Mouse (Mus musculus) lung, postnatal 4 days (tissue): Measurements from ENCODE around the gene Ifnar1.
"Not testable (repeated sequence)": the region's sequence is repeated elsewhere in the genome, so short reads cannot be mapped to it uniquely, and the experiment has no call there.

Experiments used
- DNase-seq, 2 experiments: peaks; one replicate each; pipeline ENCODE4 v3.0.0; 2021

The Ifnar1 gene

DNA sequence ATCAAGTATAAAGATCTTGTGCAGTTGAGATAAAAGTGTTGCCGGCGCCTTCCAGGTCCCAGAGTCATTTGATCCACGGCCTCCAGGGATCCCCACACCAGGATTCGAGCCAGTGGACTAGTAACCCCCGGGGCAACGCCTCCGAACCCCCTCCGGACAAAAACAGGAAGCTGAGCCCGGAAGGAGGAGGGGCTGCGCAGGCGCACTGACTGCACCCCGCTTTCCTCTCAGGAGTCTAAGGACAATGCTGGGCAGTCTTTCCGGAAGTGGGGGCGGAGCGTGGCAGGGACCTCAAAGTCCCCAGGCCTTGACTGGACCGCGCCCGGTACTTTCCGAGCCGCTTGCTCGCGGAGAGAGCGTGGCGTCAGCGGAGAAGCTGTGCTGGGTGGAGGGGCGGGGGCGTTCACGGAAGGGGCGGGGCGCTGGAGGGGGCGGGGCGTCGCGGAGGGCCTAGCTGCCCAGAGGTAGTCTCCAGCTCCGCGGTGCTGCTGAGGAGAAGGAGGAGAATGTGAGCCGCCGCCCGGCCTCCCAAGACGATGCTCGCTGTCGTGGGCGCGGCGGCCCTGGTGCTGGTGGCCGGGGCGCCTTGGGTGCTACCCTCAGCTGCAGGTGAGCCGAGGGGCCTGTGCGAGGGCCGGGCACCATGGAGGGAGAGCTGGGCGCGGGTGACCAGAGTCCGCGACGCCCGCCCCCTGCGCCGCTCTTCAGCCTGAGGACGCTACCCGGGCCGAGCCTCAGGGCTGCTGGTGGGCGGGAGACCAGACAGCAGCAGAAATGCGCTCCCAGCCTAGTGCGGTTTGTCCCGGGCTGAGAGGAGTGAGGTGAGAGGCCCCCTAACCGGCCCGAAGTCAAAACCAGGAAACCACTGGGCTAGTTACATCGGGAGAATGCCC, at the start of gene Ifnar1:
Gene Ifnar1 (plus strand): TSS at position 431 of the 893 bp plus-strand sequence.
- DNase-seq, result peak; percentile 100

DNA sequence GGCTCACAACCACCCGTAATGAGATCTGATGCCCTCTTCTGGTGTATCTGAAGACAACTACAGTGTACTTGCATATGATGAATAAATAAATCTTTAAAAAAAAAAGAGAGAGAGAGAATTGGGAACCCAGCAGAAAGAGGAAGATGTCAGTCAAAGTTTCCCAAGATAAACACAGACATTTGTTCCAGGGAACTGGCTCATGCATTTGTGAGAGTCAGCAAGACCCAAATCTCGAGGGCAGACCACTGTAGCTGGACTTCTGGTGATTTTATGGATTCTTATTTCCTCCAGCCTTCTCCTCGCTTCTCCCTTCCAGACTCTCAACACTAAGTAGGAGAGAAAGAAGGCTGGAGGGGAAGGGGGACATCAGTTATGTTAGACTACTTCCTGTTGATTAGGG, 47.0 kb upstream of the Ifnar1 start:
- DNase-seq, result no peak

DNA sequence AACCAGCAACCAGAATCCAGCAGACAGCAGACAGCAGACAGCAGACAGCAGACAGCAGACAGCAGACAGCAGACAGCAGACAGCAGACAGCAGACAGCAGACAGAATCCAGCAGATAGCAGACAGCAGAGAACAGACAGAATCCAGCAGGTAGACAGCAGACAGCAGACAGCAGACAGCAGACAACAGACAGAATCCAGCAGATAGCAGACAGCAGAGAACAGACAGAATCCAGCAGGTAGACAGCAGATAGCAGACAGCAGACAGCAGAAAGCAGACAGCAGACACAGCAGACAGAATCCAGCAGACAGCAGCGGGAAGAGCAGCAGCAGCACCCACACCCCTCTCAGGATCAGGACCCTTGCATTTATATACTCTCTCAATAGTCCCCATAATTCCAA, 46.4 kb upstream of the Ifnar1 start:
- DNase-seq, result not testable (repeated sequence)

DNA sequence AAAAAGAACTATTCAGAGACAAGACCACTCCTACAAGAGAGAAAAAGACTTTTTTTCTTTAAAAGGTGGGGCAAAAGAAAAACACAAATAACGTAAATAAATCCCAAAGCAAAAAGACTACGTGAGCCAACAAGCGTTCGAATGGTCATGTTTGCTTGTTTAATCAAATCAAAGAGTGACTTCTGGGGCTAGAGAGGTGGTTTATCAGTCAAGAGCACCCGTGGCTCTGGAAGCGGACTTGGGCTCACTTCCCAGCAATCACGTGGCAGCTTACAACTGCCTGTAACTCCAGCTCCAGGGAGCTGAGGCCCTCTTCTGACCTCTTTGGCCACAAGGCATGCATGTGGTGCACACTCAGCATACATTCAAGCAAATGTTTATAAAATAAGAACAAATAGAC, 43.7 kb upstream of the Ifnar1 start:
- peak; percentile 63 to 86 for DNase-seq

DNA sequence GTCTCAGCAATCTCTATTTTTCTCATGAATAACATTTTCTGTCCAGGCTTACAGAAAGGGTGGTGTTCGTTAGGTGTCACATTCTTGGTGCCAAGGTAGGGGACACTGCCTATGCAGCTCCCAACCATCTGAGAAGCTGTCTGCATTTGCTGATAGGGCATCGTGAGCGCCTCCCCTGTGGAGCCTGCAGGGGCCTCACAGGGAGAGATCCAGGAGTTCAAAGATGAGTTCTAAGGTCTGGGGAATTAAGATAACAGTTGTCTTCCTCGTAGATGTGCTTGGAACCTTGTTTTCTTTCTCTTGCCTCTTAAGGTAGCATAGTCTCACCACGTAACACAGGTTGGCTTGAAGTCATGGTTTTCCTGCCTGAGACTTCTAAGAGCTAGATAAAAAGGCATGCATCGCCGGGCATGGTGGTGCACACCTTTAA, 43.2 kb upstream of the Ifnar1 start:
- DNase-seq, result no peak

DNA sequence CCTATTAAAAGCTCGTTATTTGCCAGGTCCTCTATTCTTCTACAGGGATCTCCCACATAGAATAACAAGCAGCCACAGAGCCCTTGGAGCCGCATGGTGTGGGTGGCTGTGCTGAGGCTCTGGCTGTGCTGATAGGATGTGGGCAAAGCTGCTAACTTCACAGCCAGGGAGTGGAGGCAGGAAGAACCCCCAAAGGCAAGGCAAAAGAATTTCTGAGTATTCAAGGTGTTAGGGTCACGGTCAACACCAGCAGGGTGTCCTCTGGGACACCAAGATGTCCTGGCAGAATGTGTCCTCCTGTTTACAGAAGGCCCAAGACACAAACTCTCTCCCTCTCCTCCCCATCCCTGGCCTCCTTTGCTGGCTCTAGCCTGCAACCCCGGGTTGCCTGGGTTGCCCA, 42.6 kb upstream of the Ifnar1 start:
- no peak for DNase-seq

DNA sequence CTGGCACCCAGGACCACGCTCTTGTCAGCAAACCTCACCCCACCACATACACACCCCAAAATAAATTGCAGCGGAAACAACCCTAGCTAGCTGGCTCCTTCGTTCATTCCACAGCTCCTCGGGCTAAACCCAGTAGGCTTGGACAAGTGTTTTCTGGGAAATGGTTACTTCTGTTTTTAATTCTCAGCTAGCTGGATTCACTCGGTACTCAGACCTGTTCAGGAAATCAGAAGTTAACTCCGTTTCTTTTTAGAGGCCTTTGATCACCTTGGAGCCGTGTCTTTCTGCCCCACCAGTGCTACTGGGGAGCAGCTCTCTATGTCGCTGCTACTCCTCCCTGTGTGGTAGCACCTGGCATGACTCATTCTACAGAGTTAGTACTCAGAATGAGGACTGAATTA, 41.8 kb upstream of the Ifnar1 start:
- DNase-seq, result no peak

DNA sequence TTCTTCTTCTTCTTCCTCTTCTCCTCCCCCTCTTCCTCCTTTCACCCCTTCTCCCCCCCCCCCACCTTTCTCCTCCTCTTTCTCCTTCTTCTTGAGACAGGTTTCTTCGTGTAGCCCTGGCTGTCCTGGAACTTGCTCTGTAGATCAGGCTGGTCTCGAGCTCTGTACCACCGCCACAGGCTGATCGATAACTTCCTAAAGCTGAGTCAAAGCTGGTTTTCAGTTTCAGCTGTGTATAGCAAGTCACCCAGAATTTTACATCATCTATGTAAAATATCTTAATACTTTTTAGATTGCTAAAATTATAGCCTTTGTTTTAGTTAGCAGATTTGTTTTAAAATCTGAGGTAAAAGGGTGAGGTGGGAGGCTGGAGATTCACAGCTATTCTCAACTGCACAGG, 40.2 kb upstream of the Ifnar1 start:
- no peak for DNase-seq

DNA sequence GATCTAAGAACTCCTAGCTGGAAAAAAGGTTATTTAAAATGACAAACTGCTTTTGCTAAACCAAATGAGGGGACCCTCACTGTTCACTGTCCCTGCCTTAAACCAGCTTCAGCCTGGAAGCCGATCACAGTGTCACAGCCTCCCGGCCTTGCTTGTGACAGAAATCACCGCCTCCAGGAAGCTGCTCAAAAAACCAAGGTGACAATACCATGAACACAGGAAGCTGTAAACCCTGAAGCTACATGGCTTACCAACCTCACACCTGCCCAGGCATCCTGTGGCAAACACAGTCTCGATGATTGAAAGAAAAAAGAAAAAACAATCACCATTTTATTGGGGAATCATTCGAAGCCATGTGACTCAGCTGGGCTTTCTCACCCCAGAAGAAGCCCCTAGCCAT, 39.5 kb upstream of the Ifnar1 start:
- DNase-seq, result no peak

DNA sequence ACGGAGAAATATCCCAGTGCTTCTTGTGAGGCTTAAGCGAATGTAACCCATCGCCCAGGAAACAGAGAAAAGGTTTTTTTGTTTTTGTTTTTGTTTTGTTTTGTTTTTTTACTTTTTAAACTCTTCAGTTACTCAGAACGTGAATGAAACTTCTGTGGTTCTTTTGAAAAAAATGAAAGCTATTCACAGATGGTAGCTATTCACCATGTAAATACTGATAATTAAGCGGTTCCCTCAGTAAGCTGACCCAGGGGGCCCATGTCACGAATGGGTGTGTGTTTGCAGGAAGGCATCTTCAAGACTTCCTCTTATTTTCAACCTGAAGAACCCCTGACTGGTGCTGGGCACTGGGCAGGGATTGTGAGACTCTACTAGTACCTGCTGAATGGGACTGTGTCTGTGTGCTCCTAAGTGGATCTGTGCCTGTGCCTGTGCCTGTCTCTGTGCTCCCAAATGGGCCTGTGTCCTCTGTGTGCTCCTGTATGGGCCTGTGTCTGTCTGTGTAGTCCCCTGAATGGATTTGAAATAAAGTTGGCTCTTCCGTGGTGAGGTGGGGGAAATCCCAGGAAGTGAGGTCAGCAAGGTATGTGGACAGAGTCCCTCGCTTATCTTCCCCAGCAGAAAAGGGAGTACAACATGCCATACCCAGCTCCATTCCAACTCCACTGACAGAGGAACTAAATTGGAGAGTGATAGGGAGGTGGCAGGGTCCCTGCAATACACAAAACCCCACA, 38.1 kb upstream of the Ifnar1 start:
- no peak for DNase-seq

DNA sequence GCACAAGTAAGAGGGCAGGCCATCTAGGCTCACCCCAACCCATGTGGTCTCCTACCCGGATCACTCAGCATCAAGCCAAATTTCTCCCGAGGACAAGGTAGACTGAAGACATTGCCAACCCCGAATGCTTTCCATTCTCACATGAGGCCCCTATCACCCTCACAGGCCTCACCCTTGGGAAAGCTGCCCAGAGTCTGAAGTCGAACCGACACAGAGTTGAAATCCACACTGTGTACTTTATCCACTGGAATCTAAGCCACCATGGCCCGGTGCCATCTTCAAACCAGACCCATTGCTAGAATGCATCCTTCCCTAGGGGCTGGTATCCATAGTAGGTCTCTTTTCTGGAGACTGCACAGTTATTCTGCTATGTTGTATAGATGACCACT, 37.5 kb upstream of the Ifnar1 start:
- DNase-seq, result peak in 1 of 2 experiments; percentile 42

DNA sequence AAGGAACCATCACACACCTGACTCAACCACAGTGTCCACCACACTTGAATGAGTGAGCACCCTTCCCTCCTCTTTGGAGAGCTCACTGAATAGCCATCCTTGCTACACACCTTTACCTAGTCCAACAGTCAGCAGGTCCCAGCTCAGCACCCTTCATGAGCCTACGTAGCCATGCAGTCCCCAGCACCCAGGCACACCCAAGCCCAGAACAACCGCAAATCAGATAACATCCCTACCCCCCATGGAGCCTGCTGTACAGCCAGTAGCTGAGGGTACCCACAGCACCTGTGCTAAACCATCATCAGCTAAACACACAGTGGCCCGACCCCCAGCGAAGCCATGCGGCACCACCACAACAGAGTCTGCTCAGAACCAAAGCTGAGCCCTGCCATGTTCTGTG, 37.0 kb upstream of the Ifnar1 start:
- no peak for DNase-seq

DNA sequence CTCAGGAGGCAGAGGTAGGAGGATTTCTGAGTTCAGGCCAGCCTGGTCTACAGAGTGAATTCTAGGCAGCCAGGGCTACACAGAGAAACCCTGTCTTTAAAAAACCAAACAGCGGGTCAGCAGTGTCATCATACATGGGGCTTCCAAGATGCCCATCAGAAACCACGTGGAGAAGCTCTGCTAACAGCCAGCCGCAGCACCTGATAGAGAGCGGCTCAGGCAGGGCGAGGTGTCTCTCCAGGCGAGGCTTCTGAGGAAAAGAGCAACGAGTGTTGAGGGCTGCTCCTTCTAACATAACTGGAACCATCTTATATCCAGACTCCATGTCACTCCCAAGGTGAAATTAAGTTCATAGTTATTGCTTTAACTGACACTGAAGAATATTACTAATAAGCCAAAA, 36.1 kb upstream of the Ifnar1 start:
- no peak for DNase-seq

DNA sequence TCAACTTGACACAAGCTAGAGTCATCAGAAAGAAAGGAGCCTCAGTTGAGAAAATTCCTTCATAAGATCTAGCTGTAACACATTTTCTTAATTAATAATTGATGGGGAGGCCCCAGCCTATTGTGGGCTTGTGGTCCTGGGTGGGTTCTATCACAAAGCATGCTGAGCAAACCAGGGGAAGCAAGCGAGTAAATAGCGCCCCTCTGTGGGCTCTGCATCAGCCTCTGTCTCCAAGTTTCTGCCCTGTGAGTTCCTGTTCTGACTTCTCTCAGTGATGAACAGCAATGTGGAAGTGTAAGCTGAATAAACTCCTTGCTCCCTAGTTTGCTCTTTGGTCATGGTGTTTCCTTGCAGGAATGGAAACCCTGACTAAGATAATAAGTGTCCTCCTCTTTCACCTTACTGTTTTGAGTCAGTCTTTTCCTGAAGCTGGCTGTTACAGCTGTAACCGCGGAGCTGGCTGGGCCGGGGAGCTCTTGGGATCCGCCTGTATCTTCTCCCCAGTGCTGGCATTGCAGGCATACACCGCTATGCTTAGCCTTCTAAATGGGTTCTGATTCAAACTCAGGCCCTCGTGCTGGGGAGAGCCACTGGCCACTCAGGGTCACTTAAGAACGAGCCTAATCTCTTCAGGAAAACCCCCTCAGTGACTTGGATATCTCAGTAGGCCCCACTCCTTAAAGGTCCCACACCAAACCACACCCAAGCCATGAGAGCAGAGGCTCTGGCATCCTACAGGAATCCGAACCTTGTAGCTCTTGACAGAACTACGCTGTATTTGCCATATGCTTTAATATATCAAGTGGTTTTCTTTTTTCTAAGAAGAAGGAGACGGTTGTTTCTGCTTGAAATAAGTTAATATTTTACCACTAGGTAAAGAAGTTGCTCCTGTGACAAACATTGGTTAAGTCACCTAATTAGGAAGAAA, 34.6 kb upstream of the Ifnar1 start:
- peak in 1 of 2 experiments; percentile 43 for DNase-seq

DNA sequence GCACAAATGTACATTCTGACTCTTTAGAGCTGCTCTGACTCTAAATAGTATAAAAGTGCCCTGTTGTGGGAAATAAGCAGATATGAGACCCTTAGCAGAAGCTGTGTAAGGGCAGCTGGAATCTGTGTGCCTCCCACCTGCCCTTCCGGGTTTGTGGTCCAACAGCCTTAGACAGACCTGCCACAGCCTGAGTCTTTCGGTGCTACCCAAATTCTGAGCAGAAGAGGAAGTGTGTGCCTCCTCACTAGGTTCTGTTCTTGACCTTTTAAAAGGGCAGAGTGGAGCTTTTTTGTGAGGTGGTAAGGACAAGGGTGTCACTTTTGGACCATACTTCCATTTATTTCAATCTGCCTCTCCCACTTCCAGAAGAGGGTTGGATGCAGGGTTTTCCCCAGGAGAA, 33.1 kb upstream of the Ifnar1 start:
- DNase-seq, result no peak

DNA sequence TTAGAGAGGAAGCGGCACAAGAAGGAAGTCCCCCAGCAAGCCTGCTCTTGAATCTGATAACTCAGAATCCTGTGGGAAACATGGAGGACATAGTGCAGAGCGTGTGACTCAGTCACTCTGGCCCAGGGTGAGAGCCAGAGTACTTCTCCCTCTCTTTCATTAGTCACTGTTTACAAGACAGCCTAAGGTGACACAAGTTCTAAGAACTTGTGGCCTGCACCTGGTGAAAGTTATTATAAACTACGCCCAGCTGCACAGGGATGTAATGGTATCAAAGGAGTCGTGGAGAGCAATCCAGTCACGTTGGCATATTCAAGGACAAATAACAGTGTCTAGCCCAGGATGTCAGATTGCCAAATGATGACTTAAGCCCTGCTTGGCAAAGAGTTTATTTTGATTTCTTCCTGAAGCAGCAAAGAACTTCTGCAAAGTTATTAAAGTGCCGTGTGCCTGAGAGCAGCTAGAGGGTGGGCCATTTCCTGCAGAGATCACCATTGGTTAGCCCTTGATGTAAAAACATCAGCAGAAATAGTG, 32.6 kb upstream of the Ifnar1 start:
- peak; percentile 37 to 48 for DNase-seq

DNA sequence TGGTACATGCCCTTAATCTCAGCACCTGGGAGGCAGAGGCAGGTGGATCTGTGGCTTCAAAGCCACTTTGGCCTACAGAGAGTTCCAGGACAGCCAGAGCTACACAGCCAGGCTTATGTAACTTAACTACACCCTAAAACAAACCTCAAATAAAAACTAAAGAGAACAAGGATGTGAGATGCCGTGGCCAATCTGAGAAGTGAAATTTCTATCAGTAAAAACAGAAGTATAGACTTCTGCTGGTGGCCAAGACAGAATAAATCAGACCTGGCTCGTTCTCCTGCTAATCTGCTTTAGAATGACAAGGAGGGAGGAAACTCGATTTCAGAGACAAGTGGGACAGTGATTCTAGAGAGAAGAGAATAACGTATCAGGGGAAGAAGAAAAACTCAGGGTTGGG, 29.2 kb upstream of the Ifnar1 start:
- DNase-seq, result no peak

DNA sequence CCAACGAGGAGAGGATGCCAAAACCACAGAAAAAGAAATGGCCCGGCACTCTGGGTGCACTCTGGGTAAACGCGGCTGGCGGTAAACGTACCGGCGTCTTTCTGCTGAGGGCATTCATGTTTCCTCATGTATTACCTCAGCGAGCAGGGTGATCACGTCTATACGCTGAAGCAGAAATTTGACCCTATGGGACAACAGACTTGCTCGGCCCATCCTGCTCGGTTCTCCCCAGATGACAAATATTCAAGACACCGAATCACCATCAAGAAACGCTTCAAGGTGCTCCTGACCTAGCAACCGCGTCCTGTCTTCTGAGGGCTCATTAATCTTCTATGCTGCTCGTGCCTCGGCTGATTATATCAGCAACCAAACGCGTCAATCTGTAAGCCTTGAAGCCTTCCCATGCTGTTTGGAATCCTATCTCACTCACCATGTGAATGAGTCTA, 26.7 kb upstream of the Ifnar1 start:
- no peak for DNase-seq

DNA sequence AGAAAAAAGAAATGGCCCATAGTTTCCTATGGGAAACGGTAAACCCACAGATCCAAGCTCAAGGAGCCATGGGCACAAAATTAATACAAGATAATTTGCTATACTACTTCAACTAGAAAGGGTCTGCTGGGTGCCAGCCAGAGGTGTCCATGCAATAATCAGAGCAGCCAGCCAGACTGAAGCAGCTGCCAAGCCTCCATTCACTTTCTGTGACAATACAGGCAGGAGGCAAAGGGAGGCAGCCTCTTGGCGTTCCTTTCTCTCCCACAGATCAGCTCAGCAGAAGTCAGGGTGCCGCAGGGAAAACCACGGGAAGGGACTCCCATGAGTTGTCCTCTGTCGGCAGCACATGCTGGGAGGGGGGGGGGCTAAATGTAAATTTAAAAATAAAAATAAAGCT, 26.1 kb upstream of the Ifnar1 start:
- DNase-seq, result peak; percentile 56 to 64

DNA sequence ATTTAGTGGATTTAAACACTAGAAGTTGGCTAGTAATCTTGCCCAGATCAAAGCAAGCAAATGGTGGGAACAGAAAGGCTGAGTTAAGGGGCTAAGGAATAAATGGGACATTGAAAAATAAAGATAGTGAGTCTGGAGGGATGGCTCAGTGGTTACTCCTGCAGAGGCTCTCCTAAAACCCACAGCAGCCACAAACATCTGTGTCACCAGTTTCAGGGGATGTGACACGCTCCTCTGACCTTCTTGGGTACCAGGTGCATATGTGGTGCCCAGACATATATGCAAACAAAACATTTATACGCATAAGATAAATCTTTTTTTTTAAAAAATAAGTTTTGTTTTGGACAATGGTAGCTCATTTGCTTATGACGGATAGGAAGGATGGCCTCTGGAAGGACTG, 25.6 kb upstream of the Ifnar1 start:
- DNase-seq, result no peak

DNA sequence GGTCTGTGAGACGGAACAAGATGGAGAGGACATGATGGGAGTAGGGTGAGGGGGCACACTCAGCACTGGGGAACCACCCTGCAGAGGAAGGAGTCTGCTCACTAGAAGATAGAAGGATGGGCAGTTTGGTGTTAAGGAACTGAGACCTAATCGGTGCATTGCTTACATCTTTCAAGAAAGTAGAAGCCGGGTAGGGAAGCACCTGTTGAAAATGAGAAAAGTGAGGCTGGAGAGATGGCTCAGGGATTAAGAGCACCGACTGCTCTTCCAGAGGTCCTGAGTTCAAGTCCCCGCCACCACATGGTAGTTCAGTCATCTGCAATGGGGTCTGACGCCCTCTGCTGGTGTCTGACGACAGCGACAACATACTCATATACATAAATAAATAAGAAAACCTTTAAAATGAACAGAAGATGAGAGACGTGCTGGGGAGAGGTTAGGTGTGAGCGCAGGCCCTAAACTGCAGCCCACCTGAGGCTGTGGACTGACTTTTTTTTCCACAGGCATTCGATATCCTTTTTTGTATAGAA, 25.1 kb upstream of the Ifnar1 start:
- DNase-seq, result no peak

DNA sequence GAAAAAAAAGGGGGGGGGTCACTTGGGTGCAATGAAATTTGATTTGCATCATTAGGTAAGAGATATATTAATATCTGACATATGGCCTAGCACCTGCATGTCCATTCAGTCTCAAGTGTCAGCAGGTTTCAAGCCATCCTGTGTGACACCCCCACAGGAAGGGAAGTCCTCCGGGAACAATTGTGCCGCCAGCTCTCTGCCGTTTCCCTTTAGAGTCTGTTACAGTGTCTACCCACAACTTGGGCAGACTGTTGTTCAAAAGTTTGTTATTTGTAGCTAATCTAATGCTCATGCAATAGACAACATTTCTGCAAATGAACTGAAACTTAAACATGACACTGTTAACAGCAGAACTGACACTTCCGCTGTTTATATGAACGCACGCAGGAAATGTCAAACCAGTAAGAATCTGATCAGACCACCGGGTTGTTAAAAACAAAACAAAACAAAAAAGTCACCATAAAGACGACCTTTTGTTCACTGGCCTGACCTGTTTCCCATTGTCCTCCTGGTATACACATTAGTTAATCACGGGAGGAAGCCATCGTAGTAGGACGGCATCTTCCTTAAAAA, 23.9 kb upstream of the Ifnar1 start:
- peak in 1 of 2 experiments; percentile 53 for DNase-seq
